Mouse (Mus musculus) macrophage (primary cell): Measurements from ENCODE around the gene C1d. TPM values are rescaled to one million over a fixed set of nuclear protein-coding genes. Genes with fewer than 3 reads are reported as not detected.

Source experiments
- H3K27ac ChIP-seq: fragments of 350-480 bp; formaldehyde crosslinking; 2 replicates; pipeline ENCODE4 v1.9.0; 2021
- H3K36me3 ChIP-seq: fragments of 350-480 bp; formaldehyde crosslinking; 2 replicates; pipeline ENCODE4 v1.9.0; 2021; ENCODE audit errors: inconsistent target
- H3K4me3 ChIP-seq: fragments of 350-480 bp; formaldehyde crosslinking; 2 replicates; pipeline ENCODE4 v1.9.0; 2021; ENCODE audit errors: inconsistent target
- H3K79me2 ChIP-seq: fragments of 350-480 bp; formaldehyde crosslinking; 2 replicates; pipeline ENCODE4 v1.9.0; 2021; ENCODE audit errors: inconsistent target
- WGBS: methylation state at CpG from one replicate; pipeline ENCODE4 v1.1.7; 2026; ENCODE audit warnings: inconsistent platforms; ENCODE audit not compliant: missing documents; 5-methylcytosine and 5-hydroxymethylcytosine counted together
- polyA plus RNA-seq: library from polyadenylated mRNA; stranded (reverse); fragments of 250-400 nt; gene quantifications from 3 replicates; pipeline ENCODE4 v1.2.4, GENCODE M21; 2018; ENCODE audit warnings: inconsistent platforms

C1d gene
- polyA plus RNA-seq, 1 experiment from 2014 or later, result 28.2 TPM

GRCm38 (mm10) chr11:17279959-17280358 lies 22.6 kb downstream of the C1d start:
- WGBS, result 18% methylated on average over 9 of the region's 9 CpGs
- no peak overlapping the region for H3K27ac ChIP-seq
- no peaks in the 10 kb centered on the region for H3K36me3 ChIP-seq
- no peaks in the 10 kb centered on the region for H3K79me2 ChIP-seq
- H3K4me3 ChIP-seq, result no peak overlapping the region

- Histone ChIP-seq H3K36me3 (no peaks in the 10 kb centered on the region), H3K27ac (no peak overlapping the region), H3K79me2 (no peaks in the 10 kb centered on the region), H3K4me3 (no peak overlapping the region)
- 76% methylated on average over 7 of the region's 10 CpGs for WGBS
Observed at GRCm38 (mm10) chr11:17284055-17284454, 26.7 kb downstream of the C1d start.

GRCm38 (mm10) chr11:17288884-17289283 lies 31.5 kb downstream of the C1d start:
- Histone ChIP-seq H3K27ac (no peak overlapping the region), H3K36me3 (no peaks in the 10 kb centered on the region), H3K79me2 (no peaks in the 10 kb centered on the region), H3K4me3 (no peak overlapping the region)

- Histone ChIP-seq H3K79me2 (no peaks in the 10 kb centered on the region), H3K36me3 (no peaks in the 10 kb centered on the region), H3K27ac (no peak overlapping the region), H3K4me3 (no peak overlapping the region)
- WGBS, result 83% methylated on average over 8 of the region's 8 CpGs
Observed at GRCm38 (mm10) chr11:17306007-17306891, 48.9 kb downstream of the C1d start.

GRCm38 (mm10) chr11:17307457-17307856 lies 50.1 kb downstream of the C1d start:
- H3K79me2 ChIP-seq, result no peaks in the 10 kb centered on the region
- no peak overlapping the region for H3K27ac ChIP-seq
- H3K4me3 ChIP-seq, result no peak overlapping the region
- H3K36me3 ChIP-seq, result no peaks in the 10 kb centered on the region

Other genes starting within 250 kb of the C1d start
- 75.3 to 234 TPM (median 186 TPM) in 3 replicates for gene Cnrip1, start 206.0 kb upstream of the C1d start, polyA plus RNA-seq
- 380 to 752 TPM (median 430 TPM) in 3 replicates for gene Plek, start 205.2 kb upstream of the C1d start, polyA plus RNA-seq
- gene Ppp3r1, start 98.3 kb upstream of the C1d start, polyA plus RNA-seq, result 104 to 123 TPM (median 116 TPM) in 3 replicates
- gene Wdr92, start 75.5 kb upstream of the C1d start, polyA plus RNA-seq, result 6.6 to 9.9 TPM (median 9.9 TPM) in 3 replicates
- 41.0 to 99.3 TPM (median 53.7 TPM) in 3 replicates for gene Pno1, start 46.0 kb upstream of the C1d start, polyA plus RNA-seq